Mouse (Mus musculus) retina, postnatal 1 day (tissue): ENCODE measurements around the gene Cstf1.

Source experiments
- DNase-seq: peaks from one replicate; pipeline ENCODE4 v3.0.0-alpha.2; 2012

Cstf1 gene

GRCm38 (mm10) chr2:172376999-172377515 lies 6.6 kb downstream of the Cstf1 start:
- no peak for DNase-seq

DNA sequence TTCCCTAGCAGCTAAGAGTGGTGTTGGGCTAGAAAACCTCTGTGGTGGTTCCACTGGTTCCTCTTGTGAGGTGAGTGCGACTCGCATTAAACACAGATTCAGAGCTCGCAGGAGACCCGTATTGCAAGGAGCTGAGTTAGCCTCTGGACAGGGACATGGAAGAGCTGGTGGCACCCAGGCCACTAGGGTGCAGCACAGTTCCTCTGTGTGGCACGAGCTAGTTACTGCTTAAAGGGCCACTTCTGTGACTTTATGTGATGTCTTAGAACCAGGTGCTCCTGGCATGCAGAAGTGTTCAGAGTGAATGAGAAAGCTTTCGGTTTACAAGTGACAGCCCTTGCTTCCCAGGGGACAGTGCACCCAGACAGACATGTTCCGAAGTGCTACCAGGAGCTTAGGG lies 7.9 kb downstream of the Cstf1 start:
- peak; percentile 31 for DNase-seq

GRCm38 (mm10) chr2:172380513-172380912 lies 10.0 kb downstream of the Cstf1 start:
- DNase-seq: no peak

- DNase-seq: no peak
These were observed 10.9 kb downstream of the Cstf1 start for GRCm38 (mm10) chr2:172381341-172381740.

GRCm38 (mm10) chr2:172381898-172382297 lies 11.4 kb downstream of the Cstf1 start:
- DNase-seq: no peak

DNA sequence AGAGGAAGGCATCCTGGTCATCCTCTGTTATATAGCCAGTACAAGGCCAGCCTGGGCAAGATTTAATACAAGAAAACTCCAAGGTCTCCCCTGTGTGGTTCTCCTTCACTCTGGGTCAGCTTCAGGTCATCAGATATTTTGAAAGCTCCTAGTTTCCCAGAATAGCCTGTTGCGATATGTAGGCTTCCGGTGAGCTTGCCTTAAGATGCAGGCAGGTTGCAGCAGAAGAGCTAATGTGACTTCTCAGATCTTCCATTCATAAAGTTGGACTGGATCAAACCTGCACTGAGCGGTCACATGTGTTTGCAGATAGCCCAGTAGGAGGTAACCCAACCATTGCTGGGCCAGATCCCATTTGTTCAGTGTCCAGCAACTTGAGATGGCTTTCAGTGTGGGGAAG lies 14.2 kb downstream of the Cstf1 start:
- no peak for DNase-seq

GRCm38 (mm10) chr2:172390341-172390740 lies 19.9 kb downstream of the Cstf1 start:
- DNase-seq: no peak

- no peak for DNase-seq
These were observed 21.6 kb downstream of the Cstf1 start for GRCm38 (mm10) chr2:172392041-172392521.

DNA sequence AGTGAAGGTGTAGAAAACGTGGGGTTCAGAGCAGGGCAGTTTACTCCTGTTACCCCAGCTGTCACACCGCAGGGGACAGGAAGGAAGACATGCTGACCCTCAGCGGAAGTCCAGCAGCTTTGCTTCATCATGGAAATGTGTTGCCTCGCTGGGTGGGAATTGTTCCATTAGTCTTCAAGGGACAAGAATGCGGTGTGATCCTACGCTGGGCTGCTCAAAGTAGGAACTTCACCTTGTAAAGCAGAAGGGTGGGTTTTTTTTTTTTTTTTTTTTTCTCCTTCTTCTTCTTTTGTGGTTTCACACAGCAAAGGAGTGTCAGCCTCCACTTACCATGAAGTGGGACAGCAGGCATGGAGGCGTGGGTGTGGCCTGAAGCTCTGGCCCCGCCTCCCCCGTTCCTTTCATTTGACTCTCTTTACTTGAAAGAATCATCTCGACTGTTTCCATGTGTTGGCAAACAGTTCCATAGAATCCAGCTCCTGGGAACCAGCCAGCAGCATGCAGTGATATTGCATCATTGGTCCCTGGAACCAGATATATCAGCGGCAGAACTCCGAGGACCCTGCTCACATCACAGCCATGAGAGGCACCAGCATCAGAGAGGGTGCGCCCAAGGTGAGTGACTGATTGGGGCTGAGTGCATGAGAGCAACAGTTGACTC lies 23.0 kb downstream of the Cstf1 start, which contains the start of gene Cass4:
TSS of gene Cass4 (plus strand) at position 404 of the 661 bp plus-strand sequence.
- DNase-seq: no peak

DNA sequence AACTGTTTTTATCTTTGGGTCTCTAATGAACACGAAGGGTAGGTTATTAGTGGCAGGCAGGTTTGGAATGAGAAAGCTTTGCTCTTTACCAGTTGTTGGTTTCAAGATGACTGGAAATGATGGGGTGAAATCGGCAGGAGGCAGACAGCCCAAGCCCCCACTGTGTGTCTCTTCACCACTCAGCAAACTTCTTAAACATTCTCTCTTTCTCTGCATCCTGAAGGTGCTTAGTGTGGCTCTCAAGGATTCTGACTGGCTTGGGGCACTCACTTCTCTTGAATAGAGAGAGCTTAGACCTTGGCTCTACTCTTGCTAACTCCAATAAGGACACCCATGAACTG lies 23.5 kb downstream of the Cstf1 start:
- no peak for DNase-seq

- no peak for DNase-seq
These were observed 24.2 kb downstream of the Cstf1 start for GRCm38 (mm10) chr2:172394671-172395070.

GRCm38 (mm10) chr2:172395961-172396360 lies 25.5 kb downstream of the Cstf1 start:
- peak; percentile 38 for DNase-seq

- peak; percentile 25 for DNase-seq
These were observed 29.4 kb downstream of the Cstf1 start for GRCm38 (mm10) chr2:172399901-172400300.

DNA sequence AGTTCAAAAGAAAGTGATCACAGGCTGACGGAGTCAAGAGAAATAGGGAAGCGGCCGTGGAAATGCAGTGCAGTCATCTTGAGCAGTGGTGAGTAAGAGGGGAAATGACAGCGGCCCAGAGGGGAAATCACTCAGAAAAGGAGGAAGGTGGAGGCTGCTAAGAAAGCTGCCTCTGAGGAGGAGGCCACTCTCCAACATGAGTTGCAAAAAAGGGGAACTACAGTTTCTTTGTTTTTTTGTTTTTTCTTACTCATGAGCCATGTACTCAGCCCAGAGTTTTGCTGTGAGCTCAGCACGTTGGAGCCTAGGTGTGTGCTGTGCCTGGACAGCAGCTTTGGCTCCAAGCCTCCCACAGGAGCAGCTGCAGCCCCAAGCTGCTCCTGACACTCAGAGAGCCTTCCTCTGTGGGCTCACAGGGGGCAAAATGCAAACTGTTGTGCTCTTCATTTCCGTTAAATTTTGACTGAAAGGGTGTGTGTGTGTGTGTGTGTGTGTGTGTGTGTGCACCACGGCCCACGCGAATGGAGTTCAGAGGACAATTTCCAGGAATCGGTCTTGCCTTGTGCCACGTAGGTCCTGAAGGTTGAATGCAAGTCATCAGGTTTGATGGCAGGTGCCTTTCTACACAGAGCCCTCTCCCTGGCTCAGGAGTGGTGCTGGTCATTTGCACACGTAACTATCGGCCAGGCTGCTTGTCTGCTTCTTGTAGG lies 30.8 kb downstream of the Cstf1 start:
- DNase-seq: peak; percentile 27

- DNase-seq: no peak
These were observed 33.8 kb downstream of the Cstf1 start for GRCm38 (mm10) chr2:172404239-172404638.

GRCm38 (mm10) chr2:172405011-172405410 lies 34.5 kb downstream of the Cstf1 start:
- no peak for DNase-seq

DNA sequence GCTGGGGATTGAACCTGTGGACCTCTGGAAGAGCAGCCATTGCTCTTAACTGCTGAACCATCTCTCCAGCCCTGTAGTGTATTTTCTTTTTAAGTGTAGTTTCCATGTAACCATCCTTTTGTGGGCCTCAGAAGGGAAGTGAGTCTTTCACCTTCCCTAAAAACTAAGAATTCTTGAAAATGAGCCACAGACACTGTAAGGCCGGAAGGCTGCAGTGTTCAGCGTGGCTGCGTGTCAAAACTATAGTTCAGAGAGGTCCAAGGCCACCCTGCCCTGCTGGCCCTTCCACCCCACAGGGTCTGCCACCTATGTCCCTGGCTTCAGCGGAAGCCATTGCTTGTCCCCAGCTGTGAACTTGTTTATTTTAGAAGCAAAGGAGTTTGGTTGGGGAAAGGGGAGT lies 35.7 kb downstream of the Cstf1 start:
- no peak for DNase-seq

DNA sequence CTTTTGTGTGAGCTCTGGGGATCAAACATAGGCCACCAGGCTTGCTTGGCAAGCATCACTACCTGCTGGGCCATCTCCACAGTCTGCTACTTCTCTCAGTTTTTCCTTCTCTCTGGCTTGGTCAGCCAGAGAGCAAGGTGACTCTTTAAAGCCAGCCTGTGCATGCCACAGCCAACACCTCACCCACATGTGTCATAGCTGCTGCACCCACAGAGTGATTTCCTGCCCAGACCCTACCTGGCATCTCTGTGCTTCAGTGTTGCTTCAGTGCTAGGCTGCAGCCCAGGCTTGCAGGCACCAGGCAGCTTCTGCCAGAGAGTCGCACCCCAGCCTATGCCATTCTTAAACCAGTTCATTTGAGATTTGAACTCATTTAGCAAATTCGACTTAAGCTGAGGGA lies 37.0 kb downstream of the Cstf1 start:
- DNase-seq: no peak

DNA sequence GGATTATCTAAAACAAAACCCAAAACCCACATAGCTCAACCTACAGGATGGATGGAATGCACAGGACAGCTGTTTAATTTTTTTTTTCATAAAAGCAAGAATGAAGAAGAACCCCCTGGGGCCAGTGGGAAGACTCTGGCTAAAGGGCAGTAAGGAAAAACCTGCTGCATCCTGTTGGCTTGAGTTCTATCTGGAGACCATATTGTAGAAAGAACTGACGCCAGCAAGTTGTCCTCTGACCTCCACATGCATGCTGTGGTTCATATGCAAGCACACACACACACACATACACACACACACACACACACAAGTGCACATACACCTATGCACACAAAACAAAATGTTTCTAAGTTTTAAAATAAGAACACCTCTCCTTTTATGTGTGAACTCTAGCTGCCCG lies 40.2 kb downstream of the Cstf1 start:
- no peak for DNase-seq

DNA sequence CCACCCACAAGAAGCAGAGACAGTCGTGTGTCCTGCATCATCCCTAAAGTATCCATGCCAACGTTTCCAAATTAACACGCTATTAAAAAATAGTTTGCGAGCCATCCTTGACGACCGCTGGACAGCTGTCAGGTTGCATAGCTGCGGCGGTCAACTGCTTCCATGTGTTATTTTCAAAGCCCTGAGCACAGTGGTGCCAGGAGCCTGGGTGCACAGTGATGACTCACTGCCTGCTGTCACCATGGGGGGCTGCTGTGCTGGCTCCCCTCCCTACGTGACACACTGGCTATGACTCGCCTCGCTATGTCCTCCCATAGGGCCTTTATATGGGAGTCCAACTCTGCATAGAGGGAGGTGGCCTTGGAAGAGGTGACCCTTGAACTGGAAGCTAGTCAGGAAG lies 40.6 kb downstream of the Cstf1 start:
- no peak for DNase-seq

GRCm38 (mm10) chr2:172412454-172412853 lies 42.0 kb downstream of the Cstf1 start:
- peak; percentile 86 for DNase-seq

DNA sequence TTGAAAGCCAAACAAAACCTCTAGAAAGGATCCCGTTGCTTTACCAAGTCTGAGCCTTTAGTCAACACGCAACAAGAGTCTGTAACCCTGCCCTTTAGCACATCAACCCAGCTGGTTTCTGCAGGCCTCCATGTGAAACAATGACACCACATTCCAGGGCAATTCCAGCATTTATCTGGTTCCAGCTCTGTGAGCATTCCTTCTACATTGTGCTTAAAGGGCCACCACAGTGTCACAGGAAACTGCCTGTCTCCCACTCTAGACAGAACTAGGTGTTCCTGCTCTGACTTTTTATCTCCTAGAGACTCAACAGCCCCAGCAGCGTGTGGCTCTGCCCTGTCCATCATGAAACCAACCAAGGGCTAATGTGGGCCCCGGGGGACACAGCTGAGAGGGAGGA lies 42.8 kb downstream of the Cstf1 start:
- DNase-seq: peak; percentile 12

- DNase-seq: no peak
These were observed 43.4 kb downstream of the Cstf1 start for GRCm38 (mm10) chr2:172413894-172414293.

DNA sequence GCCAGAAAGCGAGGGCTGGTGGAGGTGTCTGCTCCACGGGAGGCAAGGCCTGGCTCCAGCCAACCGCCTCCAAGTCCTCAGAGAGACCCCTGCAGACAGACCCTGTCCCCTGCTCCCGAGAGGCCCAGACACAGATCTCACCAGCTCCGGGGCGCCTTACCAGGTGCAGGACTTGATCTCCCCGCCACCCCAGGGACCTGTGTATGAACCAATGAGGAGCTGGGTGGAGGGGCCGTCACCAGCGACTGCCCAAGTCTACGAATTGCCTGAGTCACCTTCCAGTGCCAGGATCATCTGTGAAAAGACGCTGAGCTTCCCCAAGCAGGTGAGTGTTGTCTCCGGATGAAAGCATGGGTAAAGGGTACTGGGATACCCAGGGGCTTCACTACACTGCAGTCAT lies 45.7 kb downstream of the Cstf1 start:
- no peak for DNase-seq
